Mouse (Mus musculus) monocyte, adult 5-6 weeks (primary cell): Measurements from ENCODE around the gene Ksr2. TPM values are rescaled to one million over a fixed set of nuclear protein-coding genes. Genes with fewer than 3 reads are reported as not detected.
"Not testable (repeated sequence)": the region's sequence is repeated elsewhere in the genome, so short reads cannot be mapped to it uniquely, and the experiment has no call there.

Experiments
- ATAC-seq: fragments of 153-309, 156-312 bp; replicated peaks from 2 replicates; pipeline ENCODE4 v1.8.0; 2017; ENCODE audit warnings: mild to moderate bottlenecking; ENCODE audit not compliant: low TSS enrichment, insufficient number of reproducible peaks, severe bottlenecking, poor library complexity, low FRiP score
- total RNA-seq: library from RNA; stranded (forward); fragments of 200-1000, 200-491, 200-594 nt; gene quantifications from 3 replicates; pipeline ENCODE4 v1.2.3, GENCODE M21; 2017

Gene Ksr2
- total RNA-seq, 1 experiment from 2014 or later: not detected

DNA sequence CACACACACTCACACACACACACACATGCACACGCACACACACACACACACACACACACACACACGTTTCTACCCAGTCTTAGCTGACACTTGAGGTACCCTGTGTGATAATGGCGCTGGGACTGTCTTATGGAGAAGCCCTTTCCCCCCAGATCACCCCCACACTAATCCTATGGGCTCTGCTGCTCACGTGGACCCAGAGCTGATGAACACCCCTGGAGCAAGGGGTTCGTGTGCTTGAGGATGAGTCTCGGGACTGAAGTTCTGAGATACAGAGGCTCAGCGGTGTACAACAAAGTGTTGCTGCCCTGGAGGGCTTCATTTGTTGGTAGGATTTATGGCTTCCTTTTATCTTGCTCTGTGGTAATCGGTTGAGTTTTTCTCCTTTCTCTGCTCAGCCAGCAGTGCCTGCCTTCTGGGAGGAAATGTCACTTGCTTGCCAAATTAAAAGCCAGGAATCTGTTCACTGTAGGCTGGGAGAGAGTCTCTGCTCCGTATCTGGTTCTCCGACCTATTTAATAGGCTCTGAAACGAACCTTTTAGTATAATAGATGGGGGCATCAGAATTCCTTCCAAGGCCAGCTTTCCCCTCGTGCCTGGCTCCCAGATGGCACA, 152.4 kb downstream of the Ksr2 start:
- ATAC-seq: no peak

DNA sequence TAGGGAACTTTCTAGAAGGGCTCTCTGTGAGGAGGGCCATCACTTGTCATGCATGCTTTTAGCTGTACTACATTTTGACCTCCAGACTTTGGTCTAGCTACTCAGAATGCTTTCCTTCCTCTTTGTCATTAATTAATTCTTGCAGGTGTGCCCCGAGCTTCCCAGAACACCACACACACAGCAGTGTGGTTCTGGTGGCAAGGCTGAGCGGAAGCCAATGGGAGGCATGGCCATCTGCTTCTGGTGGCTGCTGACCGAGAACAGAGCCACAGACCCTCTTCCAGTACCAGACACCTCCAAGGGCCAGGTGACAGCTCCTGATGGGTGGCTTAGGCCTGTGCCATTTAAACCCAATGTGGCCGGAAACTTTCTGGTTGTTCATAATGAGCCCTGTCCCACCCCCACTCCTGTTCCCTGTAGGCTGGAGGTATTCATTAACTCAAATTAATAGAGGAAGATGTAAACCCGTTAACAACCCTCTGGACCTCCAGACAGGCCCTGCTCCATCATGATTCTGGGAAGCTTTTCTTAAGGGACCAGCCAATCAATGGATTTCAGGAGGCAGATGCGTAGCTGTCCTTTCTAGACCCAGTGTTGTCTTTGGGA, 155.5 kb downstream of the Ksr2 start:
- no peak for ATAC-seq

DNA sequence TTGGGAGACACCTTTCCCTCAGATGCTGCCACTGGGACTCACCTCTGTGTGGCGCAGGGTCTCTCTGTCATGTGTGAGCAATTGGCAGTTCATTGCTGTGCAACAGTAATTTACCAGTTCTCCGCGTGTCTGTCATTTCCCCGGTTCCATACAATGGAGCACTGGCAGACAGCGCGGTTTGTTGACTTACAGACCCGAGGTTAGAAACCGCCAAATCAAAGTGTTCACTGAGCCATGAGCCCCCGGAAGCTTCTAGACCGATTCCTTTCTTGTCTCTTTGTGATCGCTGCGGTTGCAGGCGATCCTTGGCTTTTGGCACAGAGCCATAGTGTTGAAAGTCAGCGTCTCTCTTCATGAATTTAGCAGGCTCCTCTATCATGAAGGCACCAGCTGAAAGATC, 158.6 kb downstream of the Ksr2 start:
- no peak for ATAC-seq

DNA sequence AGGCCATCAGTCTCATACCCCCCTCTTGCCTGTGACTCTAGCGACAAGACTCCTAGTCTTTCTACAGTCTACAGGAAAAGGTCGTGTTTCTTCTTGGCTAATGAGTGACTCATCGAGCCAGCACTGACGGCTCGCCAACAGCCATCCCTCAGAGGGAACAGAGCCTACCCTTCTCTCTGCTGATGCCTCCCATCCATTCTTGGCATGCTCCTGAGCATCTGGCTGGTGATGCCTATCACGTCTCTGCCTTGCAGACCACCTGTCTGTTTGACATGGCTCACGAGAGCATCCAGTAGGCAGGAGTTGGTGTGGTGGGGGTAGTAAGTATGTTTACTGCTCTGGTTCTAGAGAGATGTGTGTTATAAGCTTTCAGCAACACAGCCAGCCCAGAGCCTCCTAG, 161.1 kb downstream of the Ksr2 start:
- no peak for ATAC-seq

DNA sequence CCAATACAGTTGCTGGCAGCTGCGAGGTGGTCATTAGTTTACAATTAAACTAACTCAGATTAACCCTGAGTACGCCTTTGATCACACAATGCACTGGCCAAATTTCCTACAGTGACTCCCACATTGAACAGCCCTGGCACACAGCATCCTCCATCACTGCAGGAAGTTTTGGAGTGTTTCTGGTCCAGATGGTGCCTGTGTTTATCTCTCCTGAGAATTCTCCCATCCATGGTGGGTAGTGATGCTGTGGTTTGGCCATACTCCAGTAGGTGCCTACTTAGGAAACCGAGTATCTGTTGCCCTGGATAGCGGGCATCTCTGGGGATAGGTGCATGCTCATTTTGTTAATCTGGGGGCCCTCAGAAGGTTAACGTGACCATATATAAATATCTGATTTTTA, 163.8 kb downstream of the Ksr2 start:
- ATAC-seq: no peak

DNA sequence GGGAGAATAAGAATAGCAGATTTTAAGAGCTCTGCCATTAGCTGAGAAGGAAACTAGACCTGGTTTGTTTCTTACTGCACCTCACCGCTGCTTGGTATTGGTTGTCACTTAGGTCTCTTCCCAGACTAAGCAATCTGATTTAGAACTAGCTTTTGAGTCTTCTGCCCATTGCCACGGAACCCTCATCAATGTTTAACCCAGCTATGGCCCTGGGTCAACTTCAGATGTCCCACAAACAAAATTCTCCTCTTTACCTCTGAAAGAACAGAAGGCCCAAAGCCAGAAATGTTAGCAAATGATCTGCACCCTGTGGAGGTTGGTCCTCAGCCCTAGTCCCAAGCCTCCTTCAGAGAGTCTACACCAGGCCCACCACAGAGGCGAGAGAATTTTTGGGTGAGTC, 167.9 kb downstream of the Ksr2 start:
- ATAC-seq: no peak

DNA sequence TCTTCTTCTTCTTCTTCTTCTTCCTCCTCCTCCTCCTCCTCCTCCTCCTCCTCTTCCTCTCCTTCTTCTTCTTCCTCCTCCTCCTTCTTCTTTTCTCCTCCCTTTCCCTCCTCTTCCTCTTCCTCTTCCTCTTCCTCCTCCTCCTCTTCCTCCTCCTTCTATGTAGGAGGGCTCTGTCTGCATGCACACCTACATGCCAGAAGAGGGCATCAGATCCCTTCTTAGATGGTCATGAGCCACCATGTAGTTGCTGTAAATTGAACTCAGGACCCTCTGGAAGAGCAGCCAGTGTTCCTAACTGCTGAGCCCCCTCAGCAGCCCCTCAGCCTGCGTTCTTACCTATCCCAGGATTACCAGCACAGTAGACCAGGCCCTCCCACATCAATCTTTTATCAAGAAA, 170.6 kb downstream of the Ksr2 start:
- ATAC-seq: no peak

DNA sequence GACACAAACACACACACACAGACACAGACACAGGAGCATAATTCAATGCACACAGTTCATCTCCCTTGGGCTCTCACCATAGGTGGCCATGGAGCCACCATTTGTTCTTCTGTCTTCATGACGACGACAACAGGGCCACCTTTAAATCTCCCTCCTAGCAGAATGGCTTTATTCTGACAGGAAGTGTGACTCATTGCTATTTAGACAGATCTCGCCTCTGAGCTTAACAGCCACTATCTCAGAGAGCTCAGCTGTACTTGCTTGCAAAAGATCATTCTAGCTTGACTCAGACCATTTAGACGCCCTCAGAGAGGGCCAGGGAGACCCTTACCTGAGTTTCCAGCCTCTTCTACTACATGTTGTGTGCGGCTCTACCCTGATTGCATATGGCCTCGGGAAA, 175.5 kb downstream of the Ksr2 start:
- no peak for ATAC-seq

DNA sequence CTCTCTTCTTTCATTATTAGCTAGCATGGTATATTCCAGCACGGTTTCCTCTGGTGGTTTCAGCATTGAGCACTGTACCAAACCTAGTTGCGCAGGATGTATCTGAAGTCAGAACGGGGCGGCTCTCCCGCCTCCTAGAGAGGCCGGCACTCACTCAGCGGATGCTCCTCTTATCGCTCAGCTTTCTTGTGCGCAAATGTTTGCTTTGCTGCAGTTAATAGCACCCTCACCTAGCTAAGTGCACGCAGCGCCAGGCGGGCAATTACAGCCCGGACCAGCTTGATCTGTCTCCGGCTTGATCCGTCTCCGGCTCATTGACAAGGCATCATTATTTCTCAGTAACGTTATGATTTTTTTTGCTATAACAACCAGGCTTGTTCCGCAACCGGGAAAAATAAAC, 179.5 kb downstream of the Ksr2 start:
- ATAC-seq: no peak

DNA sequence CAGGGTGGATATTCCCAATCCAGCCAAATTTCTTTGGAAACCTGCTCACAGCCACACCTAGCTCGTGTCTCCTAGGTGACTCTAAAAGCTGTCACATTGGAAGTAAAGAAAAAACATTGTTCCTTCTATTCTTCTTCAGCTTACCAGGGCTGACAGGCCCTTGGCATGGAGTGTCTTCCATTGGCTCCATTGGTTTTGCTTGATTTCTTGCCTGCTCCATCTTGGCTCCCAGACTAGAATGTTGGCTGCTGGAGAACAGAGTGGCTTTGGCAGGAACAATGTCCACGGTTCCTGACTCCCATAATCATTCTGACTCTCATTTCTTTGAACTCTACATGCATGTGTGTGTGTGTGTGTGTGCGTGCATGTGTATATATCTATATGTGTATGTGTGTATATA, 183.0 kb downstream of the Ksr2 start:
- ATAC-seq: no peak

DNA sequence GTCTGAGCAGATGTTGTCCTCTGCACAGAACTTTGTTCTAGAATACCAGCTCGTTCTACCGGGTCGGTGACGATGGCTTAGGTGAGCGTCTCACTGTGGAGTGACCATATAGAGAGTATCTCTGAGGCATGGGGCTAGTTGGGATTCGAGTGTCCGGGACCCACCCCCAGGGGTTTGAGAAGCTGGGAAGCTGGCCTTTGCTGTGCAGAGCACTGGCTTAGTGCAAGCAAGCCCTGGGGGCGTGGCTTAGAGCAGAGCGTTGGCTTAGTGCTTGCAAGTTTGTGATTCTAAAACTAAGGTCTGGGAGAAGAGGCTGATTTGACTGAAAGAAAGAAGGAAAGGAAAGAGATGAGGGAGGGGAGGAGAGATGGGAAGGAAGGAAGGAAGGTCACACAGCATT, 188.2 kb downstream of the Ksr2 start:
- no peak for ATAC-seq

DNA sequence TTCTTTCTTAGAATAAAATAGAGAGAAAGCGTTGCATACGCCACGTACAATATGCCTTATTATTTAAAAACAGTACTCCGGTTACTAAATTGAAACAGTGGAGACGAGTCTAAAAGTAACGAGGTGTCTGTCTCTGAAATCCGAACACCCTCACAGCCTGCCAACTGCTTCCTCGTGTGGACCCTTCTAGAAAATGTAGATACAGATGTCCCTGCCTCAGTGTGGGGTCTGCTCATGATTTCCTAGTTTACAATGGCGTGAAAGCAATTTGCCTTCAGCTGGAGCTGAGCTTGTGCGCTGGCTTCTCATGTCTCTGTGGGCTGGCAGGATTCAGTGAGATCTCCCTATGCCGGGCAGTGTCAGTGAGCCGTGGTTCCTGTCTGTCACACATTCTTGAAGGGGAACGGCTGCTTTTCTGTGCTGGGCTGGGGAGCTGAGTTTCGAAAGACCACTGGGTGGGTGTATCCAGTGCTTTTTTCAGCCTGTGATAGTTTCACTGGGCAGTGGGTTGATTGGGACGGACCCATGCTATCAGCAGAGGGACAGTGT, 194.0 kb downstream of the Ksr2 start:
- no peak for ATAC-seq

DNA sequence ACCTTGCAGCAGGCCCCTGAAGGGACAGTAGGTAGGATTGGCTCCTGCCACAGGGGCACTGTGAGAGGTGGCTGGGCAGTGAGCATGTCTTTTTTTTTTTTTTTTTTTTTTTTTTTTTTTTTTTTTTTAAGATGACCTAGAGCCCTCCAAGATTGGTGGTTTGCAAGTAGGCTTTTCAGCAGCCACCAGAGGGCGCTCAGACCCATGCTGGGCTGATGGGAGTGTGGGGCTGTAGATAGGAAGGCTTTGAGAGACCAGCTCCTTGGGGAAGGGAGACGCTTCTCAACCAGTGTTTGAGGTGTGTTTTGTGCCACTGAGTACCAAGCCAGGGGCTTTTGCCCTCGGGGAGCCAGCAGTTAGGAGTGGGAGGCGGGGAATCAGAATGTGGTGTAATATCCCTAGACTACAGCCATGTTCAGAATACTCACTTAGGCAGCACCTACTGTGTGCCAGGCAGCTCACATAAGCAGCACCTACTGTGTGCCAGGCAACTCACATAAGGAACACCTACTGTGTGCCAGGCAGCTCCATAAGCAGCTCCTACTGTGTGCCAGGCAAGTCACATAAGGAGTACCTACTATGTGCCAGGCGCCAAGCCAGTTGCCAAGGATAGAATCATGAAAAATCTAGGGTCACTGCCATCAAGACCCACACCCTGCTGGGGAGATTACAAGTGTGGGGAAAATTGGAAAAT, 200.7 kb downstream of the Ksr2 start:
- no peak for ATAC-seq

DNA sequence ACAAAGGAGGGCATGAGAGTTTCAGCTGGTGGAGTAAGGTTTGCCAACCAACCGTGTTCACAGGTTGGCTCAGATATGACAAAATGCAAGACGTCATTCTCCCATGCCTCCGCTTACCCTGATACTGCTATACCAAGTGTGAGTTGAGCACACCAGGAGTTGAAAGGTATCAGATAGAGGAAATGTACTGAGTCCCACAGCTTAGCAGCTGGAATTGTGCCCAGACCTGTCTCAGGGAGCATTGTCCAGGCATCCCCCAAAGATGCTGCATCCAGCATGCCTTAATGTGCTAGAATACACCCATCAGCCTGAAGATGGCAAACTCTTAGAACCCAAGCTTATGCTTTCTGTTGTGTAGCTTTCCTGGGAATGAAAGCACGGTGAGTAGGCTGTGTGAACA, 206.5 kb downstream of the Ksr2 start:
- no peak for ATAC-seq

DNA sequence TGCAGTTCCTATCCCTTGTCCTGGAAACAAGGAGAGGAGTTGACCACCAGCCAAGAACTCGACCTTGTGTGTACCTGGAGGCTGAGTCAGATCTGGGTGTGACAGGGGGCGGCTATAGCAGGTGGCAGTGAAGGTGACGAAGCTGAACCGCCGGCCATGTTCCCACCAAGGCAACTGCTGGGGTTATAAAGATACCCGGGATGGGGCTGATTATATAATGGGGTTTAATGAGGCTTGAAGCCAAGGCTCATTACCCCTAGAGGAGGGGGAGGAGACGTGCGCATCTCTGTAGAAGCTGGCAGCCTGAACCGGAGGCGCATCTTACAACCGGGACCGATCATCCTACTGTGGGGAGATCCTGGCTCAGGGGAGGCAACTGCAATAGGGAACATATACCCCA, 208.4 kb downstream of the Ksr2 start:
- no peak for ATAC-seq

DNA sequence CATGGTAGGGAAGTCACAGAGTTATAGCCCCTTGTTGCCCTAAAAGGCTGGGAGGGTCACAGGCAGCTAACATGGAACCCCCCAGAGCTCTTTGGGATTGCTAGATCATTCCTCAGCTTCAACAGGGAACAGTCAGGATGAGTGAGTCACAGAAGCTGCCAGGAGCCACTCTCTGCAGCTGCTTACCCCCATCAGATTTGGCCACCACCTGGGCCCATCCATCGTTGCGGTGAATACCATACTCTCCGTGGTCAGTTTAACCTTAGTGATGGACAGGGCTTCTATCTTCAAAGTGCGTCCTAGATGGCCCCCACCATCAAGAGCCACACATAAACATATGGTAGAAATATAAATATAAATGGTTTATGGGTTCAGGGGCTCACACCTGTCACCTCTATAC, 209.4 kb downstream of the Ksr2 start:
- not testable (repeated sequence) for ATAC-seq

DNA sequence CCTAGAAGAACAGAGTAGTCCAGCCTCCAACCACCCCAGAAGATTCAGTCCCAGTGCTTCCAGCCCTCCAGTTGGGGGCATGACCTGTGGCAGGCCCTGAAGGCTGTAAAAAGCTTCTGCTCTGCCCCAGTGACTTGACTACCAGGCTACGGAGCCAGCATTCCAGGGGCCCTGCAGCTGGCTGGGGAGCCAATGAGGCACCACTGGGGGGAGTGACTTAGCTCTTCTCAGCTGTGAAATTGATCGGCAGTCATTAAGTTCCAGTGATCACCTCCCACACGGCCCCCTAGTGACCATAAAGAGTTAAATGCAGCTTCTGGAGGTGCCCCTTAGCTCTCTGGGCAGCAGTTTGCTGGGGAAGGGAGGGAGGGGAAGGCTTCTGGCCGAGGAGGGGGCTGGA, 213.1 kb downstream of the Ksr2 start:
- no peak for ATAC-seq

DNA sequence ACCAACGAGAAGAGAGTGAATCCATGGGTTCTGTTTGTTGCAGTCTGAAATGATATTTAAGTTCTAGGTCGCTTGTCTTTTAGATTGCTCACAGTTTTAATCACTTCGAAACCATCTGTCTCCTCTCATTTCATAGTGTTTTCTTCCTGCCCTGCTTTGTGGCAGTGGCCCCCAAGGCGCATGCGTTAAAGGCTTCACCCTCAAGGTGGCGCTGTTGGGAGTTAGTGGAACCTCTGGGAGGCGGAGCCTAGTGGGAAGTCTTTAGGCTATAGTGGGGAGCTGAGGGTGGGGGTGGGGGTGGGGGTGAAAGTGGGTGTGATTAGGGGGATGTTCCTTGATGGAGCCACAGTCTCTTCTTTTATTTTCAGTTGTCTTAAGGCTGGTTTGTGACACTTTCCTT, 214.6 kb downstream of the Ksr2 start:
- ATAC-seq: no peak

DNA sequence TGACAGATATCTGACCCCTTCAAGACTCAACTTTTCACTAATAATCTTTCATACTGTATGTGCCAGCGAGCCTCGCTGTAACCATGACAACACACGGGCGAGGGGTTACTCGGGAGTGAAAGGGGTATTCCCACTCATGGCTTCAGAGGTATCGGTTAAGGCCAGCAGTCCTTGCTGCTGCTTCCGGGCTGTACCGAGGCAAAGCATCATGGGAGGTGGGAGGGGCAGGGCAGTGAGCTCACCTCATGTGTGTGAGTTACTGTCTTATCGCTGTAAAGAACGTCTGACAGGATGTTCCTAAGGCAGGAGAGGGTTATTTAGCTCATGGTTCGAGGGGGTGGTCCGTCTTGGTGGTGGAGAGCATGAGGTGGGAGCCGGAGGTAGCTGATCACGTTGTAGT, 215.8 kb downstream of the Ksr2 start:
- ATAC-seq: no peak

DNA sequence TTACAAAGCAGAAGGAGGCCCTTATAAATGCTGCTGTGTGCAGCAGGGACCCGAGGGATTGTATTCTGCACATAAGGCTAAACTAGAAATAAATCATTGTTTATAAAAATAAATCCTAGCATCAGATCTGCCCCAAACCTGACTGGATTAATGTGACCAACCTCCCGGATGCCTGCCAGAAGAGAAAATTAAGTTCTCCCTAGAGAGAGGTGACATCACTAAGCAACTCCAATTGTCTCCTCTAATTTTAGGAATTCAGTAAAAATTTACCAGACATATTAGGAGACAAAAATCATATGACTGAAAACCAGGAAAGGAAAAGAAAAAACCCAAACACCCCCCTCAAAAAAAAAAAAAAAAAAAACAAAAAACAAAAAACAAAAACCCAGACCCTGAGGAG, 221.4 kb downstream of the Ksr2 start:
- no peak for ATAC-seq
